Mouse (Mus musculus) liver, postnatal 0 days (tissue): ENCODE data around the gene Tmem88.

ENCODE experiments used
- CTCF ChIP-seq: sonication (generic); IDR thresholded peaks from 2 replicates; pipeline ENCODE4 v1.5.1; 2016; ENCODE audit warnings: antibody characterized with exemption, low read depth
- EP300 ChIP-seq: IDR thresholded peaks from 2 replicates; pipeline ENCODE4 v1.6.1; 2016; ENCODE audit warnings: antibody characterized with exemption, low read depth, mild to moderate bottlenecking

GRCm38 (mm10) chr11:69406282-69406681 is 8.2 kb upstream of the Tmem88 start:
- TF ChIP-seq CTCF = no peak
- TF ChIP-seq EP300 = no peak
